Mouse (Mus musculus) hindbrain, embryonic 13.5 days (tissue): ENCODE measurements around the gene Man1c1. TPM values are rescaled to one million over a fixed set of nuclear protein-coding genes. Genes with fewer than 3 reads are reported as not detected.

Experiments
- microRNA-seq: library from miRNA; unstranded; fragments of <30 nt; microRNA quantifications from one replicate; pipeline ENCODE4, GENCODE M21; 2016
- polyA plus RNA-seq: library from polyadenylated mRNA; unstranded; fragments of >200 nt; fragmentation: Nextera tagmentation; extraction: Ambion mirVana; gene quantifications from 2 replicates; pipeline ENCODE4 v1.2.1, GENCODE M21; 2015

The Man1c1 gene
- polyA plus RNA-seq, 1 experiment from 2014 or later = 3.8 TPM

Small RNAs within 50 kb of the gene (microRNA-seq; reads per million reads assigned to microRNA genes)
- gene Mir6403 = not detected

Other genes starting within 250 kb of the Man1c1 start
- 6,917 and 6,921 TPM in 2 replicates for gene Stmn1, start 236.0 kb downstream of the Man1c1 start, polyA plus RNA-seq
- 20.2 and 21.5 TPM in 2 replicates for gene Paqr7, start 207.6 kb downstream of the Man1c1 start, polyA plus RNA-seq
- 2.6 and 2.8 TPM in 2 replicates for gene Aunip, start 193.3 kb downstream of the Man1c1 start, polyA plus RNA-seq
- gene Mtfr1l, start 168.9 kb downstream of the Man1c1 start, polyA plus RNA-seq = 160 and 163 TPM in 2 replicates
- gene Selenon, start 152.1 kb downstream of the Man1c1 start, polyA plus RNA-seq = 9.5 and 11.0 TPM in 2 replicates
- 2.9 and 4.1 TPM in 2 replicates for gene Ldlrap1, start 63.7 kb upstream of the Man1c1 start, polyA plus RNA-seq
- gene Maco1, start 149.1 kb upstream of the Man1c1 start, polyA plus RNA-seq = 112 and 115 TPM in 2 replicates
- gene Rhd, start 160.2 kb upstream of the Man1c1 start, polyA plus RNA-seq = 1.3 and 2.3 TPM in 2 replicates
- 211 and 212 TPM in 2 replicates for gene Tmem50a, start 210.7 kb upstream of the Man1c1 start, polyA plus RNA-seq
- gene Rsrp1, start 219.3 kb upstream of the Man1c1 start, polyA plus RNA-seq = 538 and 556 TPM in 2 replicates
- 65.5 and 70.4 TPM in 2 replicates for gene Syf2, start 226.6 kb upstream of the Man1c1 start, polyA plus RNA-seq